Mouse (Mus musculus): ENCODE data around the gene Hmcn1.

GRCm38 (mm10) chr1:150776741-150777140 is 216.5 kb downstream of the Hmcn1 start:
- TF ChIP-seq CTCF (IDR thresholded peaks at IDR 0.05) (no peak), POLR2A (IDR thresholded peaks at IDR 0.05; ENCODE audit: insufficient read depth, low read depth, low read length) (no peak)

Measured in heart, adult 2 months (tissue).